Mouse (Mus musculus) lung, embryonic 14.5 days (tissue): ENCODE measurements at regions not wholly inside any gene's neighbourhood (a gene's known extent, or its start where the extent isn't known, plus 50 kb on each side); places are given as distances from the start of the nearest gene placed in this dataset.

Source experiments
- ATAC-seq: fragments of 200-750 bp; cut with Nextera tagmentation; 2 replicates; pipeline ENCODE4 v1.8.0; 2017; ENCODE audit warnings: mild to moderate bottlenecking, moderate TSS enrichment, moderate library complexity; ENCODE audit not compliant: insufficient read depth
- DNase-seq: peaks from one replicate; pipeline ENCODE4 v3.0.0-alpha.2; 2015
- H3K27ac ChIP-seq: fragments of 300-500 bp; sonication (generic); 2 replicates; pipeline ENCODE4 v1.5.1; 2014; ENCODE audit warnings: low read depth, mild to moderate bottlenecking, moderate library complexity
- H3K27me3 ChIP-seq: fragments of 300-500 bp; sonication (generic); 2 replicates; pipeline ENCODE4 v1.6.1; 2014; ENCODE audit warnings: low read length, control low read depth; ENCODE audit not compliant: insufficient read depth
- H3K36me3 ChIP-seq: fragments of 300-500 bp; sonication (generic); 2 replicates; pipeline ENCODE4 v1.6.1; 2014; ENCODE audit warnings: control low read depth; ENCODE audit not compliant: insufficient read depth
- H3K4me1 ChIP-seq: fragments of 300-500 bp; sonication (generic); 2 replicates; pipeline ENCODE4 v1.6.1; 2014; ENCODE audit warnings: antibody characterized with exemption, control low read depth; ENCODE audit not compliant: insufficient read depth
- H3K4me2 ChIP-seq: fragments of 300-500 bp; sonication (generic); 2 replicates; pipeline ENCODE4 v1.6.1; 2014; ENCODE audit warnings: mild to moderate bottlenecking
- H3K4me3 ChIP-seq: fragments of 300-500 bp; sonication (generic); 2 replicates; pipeline ENCODE4 v1.5.1; 2014; ENCODE audit warnings: low read depth, low read length
- H3K9ac ChIP-seq: fragments of 300-500 bp; sonication (generic); 2 replicates; pipeline ENCODE4 v1.6.1; 2014
- H3K9me3 ChIP-seq: fragments of 300-500 bp; sonication (generic); 2 replicates; pipeline ENCODE4 v1.6.1; 2016; ENCODE audit warnings: low read depth, low read length, control low read depth
- CTCF ChIP-seq: IDR thresholded peaks from 2 replicates; pipeline ENCODE4 v1.5.1; 2016; ENCODE audit warnings: antibody characterized with exemption, low read depth
- WGBS: fragments of 180-500 bp; shearing (Covaris S2); extraction: QIAGEN DNeasy Blood & Tissue Kit; methylation state at CpG from one replicate; pipeline ENCODE4 v1.1.7; 2014; 5-methylcytosine and 5-hydroxymethylcytosine counted together

DNA sequence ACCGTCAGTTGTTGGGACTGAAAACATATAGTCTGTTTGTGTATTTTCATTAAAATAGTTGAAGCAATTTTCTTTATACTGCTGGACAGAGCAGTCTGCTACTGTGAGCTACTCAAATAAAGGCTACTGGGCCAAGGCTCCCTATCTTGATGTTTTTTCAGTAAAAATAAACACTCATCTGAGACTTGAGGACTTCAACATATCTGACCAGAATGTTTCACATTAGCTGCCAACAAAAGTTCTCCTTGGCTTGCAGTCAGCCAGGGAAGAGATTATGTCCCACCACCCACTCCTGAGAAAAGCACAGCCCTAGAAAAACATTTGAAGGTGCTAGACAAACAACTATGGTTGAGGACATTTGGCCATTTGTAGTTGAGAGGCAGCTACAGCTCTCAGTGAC, 950.9 kb downstream of the 5730522E02Rik start:
- peak; percentile 85 for ATAC-seq

DNA sequence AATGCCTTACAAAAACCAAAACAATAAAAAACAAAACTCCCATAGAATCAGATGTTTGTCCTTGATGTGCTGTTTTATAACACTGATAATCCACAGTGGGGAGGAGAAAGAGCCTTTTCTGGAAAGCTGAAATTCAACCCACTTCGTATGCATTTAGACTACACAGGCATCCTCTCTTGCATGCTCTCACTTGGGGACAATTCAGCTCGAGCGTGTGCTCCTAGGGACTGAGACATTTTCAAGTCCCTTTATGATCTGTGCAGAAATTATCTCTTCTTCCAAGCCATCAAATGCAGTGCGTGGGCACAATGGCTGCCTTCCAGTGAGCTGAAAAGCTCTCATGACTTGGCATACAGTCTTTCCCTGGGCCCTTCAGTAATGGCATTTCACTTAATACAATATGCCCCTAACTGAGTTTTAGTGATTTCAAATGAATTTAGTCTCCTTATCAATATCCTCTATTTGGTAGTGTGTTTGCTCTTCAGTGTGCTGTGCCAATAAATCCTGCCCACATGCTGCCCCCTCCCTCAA, 977.1 kb downstream of the 5730522E02Rik start:
- no peak for ATAC-seq
- WGBS = 57% methylated on average over 4 of the region's 4 CpGs
- H3K27me3 ChIP-seq = no peaks in the 10 kb centered on the region
- no peaks in the 10 kb centered on the region for H3K9me3 ChIP-seq
- DNase-seq = no peak
- H3K36me3 ChIP-seq = no peaks in the 10 kb centered on the region
- no peaks in the 10 kb centered on the region for H3K4me1 ChIP-seq
- H3K27ac ChIP-seq = no peak overlapping the region
- TF ChIP-seq CTCF = no peak
- no peak overlapping the region for H3K9ac ChIP-seq
- H3K4me3 ChIP-seq = no peak overlapping the region
- H3K4me2 ChIP-seq = no peak overlapping the region

More for the DNA sequence above, 950.9 kb downstream of the 5730522E02Rik start:
- H3K4me1 ChIP-seq = no peaks in the 10 kb centered on the region
- 24% methylated on average over 1 of the region's 1 CpGs for WGBS
- no peak overlapping the region for H3K4me2 ChIP-seq
- H3K4me3 ChIP-seq = no peak overlapping the region
- H3K9ac ChIP-seq = no peak overlapping the region
- H3K36me3 ChIP-seq = no peaks in the 10 kb centered on the region
- no peaks in the 10 kb centered on the region for H3K9me3 ChIP-seq
- TF ChIP-seq CTCF = no peak
- H3K27ac ChIP-seq = no peak overlapping the region
- DNase-seq = peak; percentile 70
- no peaks in the 10 kb centered on the region for H3K27me3 ChIP-seq
